Mouse (Mus musculus) CD4-positive helper T cell, adult 2 months (primary cell): ENCODE data around the gene Slc29a2.
"Not testable (repeated sequence)": the region's sequence is repeated elsewhere in the genome, so short reads cannot be mapped to it uniquely, and the experiment has no call there.

ENCODE experiments used
- DNase-seq: peaks from one replicate; pipeline ENCODE4 v3.0.0-alpha.2; 2012; ENCODE audit warnings: low read depth, missing footprints, low spot score

Slc29a2 gene

GRCm38 (mm10) chr19:5023621-5024479, at the start of gene Slc29a2:
Gene Slc29a2 (plus strand): TSS chr19:5023860.
- peak; percentile 88 for DNase-seq

DNA sequence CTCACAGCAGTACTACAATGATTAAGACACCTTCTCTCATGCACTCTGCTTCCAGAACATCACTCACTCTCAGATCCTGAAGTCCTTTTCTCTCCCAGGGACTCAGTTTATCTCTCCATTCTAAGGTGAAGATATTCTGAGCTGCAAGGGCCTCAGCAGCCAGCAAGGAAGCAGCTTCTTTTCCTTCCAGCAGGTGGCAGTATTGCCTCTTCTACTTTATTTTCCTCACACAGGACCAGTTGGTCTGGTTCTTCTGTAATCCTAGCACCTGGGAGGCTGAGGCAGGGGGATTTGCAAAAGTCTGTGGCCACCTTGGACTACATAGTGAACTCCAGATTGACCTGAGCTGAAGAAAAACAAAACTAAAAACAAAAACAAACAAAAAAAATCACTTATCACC, 41.9 kb upstream of the Slc29a2 start:
- peak; percentile 69 for DNase-seq

DNA sequence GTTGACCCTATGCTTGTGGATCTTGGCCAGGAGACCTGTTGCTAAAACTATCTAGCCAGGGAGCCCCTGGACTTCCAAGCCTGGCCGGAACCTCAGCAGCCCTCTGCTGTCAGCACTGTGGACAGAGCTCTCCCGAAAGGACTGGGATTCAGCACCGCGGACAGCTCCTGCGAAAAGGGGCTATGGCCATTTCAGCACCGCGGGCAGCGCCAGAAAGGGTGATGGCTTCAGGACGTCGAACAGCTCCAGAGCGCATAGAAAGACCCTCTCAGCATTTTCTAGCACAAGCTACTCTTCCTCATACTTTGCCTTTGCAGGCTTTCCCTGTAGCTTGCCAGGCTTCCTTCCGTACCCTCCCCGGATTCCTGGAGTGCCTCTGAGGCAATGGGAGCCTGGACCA, 34.6 kb upstream of the Slc29a2 start:
- DNase-seq, result peak; percentile 68

GRCm38 (mm10) chr19:4989434-4990255, 34.0 kb upstream of the Slc29a2 start:
- no peak for DNase-seq

GRCm38 (mm10) chr19:4990256-4990625, 33.4 kb upstream of the Slc29a2 start, which contains the start of gene Npas4:
Gene Npas4 (minus strand): TSS chr19:4990316.
- DNase-seq, result no peak

DNA sequence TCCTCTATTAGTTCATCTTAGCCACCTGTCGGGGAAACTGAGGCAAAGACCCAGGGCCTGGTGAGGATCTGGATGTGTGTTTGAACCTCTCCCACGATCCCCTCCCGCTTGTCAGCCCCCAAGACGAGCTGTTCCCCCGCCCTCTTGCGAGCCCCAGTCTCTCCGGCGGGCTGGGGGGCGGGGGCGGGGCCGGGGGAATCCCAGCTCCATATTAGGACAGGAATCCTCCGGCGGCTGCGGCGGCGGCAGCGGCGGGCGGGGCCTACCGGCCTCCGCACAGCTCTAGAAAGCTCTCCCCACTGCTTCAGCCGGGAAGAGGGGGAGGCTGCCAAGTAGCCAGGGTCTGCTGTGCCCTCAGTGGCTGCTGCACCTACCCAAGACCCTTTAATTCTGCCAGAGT, 32.9 kb upstream of the Slc29a2 start:
- DNase-seq, result no peak

- no peak for DNase-seq
Observed at GRCm38 (mm10) chr19:4992371-4992770, 31.3 kb upstream of the Slc29a2 start.

DNA sequence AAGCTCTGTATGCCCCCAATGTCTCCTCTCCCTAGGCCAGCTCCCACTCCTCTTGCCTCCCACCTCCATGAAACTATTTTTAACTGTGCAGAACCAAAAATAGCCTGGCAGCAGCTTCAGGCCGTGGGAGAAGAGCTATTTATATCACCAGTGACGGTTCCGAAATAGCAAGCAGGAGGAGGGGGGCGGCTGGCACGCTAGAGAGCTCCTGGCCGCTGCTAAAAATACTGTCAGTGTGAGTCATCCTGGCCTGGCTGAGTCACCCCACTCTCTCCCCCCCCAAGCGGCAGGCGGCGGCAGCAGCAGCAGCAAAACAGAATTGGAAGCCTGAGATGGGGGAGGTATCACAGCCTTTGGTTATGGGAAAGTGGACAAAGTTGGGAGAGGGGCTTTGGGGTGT, 30.8 kb upstream of the Slc29a2 start:
- DNase-seq, result peak; percentile 61

- DNase-seq, result peak; percentile 49
Observed at GRCm38 (mm10) chr19:4994043-4994442, 29.6 kb upstream of the Slc29a2 start.

DNA sequence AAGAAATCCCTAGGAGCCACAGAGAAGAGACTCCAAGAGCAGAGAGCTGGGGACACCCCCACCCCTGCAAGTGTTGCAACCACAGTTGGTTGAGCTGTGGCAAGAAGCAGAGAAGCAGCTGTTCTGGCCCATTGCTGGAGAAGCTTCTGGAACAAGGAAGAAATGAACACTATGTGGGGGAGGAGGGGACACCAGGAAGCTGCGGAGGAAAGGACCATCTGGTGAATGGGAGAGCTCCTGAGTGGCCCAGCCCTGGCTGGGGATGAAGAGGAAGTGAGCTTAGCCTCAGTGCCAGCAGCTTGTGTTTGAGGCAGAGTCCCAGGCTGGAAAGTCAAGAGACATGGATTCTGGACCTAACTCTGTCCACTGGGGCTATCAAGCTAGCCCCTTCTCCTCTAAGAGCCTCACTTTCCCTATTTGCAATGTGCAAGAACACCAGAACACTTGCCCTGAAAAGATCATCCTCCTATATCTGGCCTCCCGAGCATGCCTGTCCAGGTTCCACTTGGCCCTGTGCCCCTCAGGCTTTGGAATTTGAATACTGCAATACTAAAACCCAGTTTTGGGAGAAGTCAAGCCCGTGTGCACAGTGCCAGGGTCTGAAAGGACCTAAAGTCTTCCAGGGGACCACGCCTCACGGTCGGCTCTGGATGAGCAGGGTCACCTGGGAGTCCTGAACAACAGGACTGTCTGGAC, 24.1 kb upstream of the Slc29a2 start:
- no peak for DNase-seq

GRCm38 (mm10) chr19:5001666-5002406, 21.8 kb upstream of the Slc29a2 start:
- peak; percentile 91 for DNase-seq

DNA sequence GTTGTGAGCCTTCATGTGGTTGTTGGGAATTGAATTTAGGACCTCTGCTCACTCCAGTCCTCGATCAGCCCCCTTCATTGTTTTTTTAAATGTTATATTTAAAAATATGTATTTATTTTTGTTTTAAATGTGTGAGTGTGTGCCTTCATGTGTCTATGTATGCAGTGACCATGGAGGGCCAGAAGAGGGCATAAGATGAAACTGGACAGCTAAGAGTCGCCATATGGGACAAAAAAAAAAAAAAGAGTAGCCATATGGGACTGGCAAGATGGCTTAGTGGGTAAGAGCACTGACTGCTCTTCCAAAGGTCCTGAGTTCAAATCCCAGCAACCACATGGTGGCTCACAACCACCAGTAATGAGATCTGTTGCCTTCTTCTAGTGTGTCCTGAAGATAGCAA, 20.0 kb upstream of the Slc29a2 start:
- not testable (repeated sequence) for DNase-seq

GRCm38 (mm10) chr19:5004925-5005324, 18.7 kb upstream of the Slc29a2 start:
- no peak for DNase-seq

- DNase-seq, result no peak
Observed at GRCm38 (mm10) chr19:5013138-5013537, 10.5 kb upstream of the Slc29a2 start.

DNA sequence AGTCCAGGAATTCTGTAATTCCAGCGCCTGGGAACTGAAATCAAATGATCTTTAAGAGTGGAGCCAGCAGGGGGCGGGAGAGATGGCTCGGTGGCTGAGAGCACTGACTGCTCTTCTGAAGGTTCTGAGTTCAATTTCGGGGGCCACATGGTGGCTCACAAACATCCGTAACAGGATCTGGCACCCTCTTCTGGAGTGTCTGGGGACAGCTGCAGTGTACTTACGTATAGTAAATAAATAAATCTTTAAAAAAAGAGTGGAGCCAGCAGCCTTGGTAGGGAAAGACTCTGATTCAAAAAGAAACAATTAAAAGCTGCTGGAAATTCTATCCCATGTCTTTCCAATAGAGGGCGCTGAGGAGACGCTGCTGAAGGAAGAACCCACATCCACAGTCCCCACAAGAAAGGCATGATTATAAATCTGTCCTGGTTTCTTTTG, 8.7 kb upstream of the Slc29a2 start:
- DNase-seq, result peak; percentile 68

- no peak for DNase-seq
Observed at GRCm38 (mm10) chr19:5016221-5016742, 7.4 kb upstream of the Slc29a2 start.

GRCm38 (mm10) chr19:5016782-5017181, 6.9 kb upstream of the Slc29a2 start:
- peak; percentile 77 for DNase-seq

GRCm38 (mm10) chr19:5017611-5018010, 6.0 kb upstream of the Slc29a2 start:
- no peak for DNase-seq

DNA sequence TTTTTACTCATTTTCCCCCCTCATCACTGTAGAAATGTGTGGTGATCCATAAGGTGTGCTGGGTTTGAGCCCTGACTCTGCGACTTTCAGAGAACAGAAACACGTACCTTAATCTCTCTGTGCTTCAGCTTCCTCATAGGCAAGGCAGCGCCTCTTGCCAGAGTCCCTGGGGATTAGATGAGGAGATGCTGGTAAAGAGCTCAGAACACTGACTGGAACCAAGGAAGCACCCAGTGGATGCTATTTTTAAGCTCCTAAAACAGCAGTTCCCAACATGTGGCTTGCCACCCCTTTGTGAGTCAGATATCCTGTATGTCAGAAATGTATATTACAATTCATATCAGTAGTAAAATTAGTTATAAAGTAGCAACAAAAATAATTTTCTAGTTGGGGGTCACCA, 5.5 kb upstream of the Slc29a2 start:
- no peak for DNase-seq

GRCm38 (mm10) chr19:5021416-5021815, 2.2 kb upstream of the Slc29a2 start:
- DNase-seq, result no peak

DNA sequence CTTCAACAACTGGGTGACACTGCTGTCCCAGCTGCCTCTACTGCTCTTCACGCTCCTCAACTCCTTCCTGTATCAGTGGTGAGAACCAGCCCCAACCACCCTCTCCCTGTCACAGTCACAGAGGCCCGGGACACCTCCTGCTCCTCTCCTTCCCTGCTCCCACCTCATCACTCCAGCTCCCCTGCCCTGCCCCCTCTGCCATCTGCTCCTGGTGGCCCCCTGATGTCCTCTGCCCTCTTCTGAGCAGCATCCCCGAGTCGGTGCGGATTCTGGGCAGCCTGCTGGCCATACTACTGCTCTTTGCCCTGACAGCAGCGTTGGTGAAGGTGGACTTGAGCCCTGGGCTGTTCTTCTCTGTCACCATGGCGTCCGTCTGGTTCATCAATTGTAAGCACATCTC, 2.5 kb downstream of the Slc29a2 start:
- no peak for DNase-seq
